Mouse (Mus musculus) heart, postnatal 0 days (tissue): ENCODE results near the gene Cfap70. TPM values are rescaled to one million over a fixed set of nuclear protein-coding genes. Genes with fewer than 3 reads are reported as not detected.

ENCODE experiments used
- ATAC-seq: fragments of 200-750 bp; cut with Nextera tagmentation; 2 replicates; pipeline ENCODE4 v1.8.0; 2017; ENCODE audit warnings: low read depth, moderate number of reproducible peaks, moderate library complexity; ENCODE audit not compliant: insufficient read depth
- DNase-seq: peaks from one replicate; pipeline ENCODE4 v3.0.0-alpha.2; 2016; ENCODE audit warnings: low spot score
- H3K27ac ChIP-seq: fragments of 300-500 bp; sonication (generic); 2 replicates; pipeline ENCODE4 v1.5.1; 2014; ENCODE audit warnings: low read depth, mild to moderate bottlenecking
- H3K27me3 ChIP-seq: fragments of 300-500 bp; sonication (generic); 2 replicates; pipeline ENCODE4 v1.6.1; 2014; ENCODE audit warnings: low read length, mixed read lengths; ENCODE audit not compliant: control insufficient read depth, insufficient read depth
- H3K36me3 ChIP-seq: fragments of 300-500 bp; sonication (generic); replicated peaks from 2 replicates; pipeline ENCODE4 v1.6.1; 2014; ENCODE audit warnings: low read length, mixed read lengths; ENCODE audit not compliant: control insufficient read depth, insufficient read depth
- H3K4me1 ChIP-seq: fragments of 300-500 bp; sonication (generic); 2 replicates; pipeline ENCODE4 v1.6.1; 2014; ENCODE audit warnings: antibody characterized with exemption; ENCODE audit not compliant: control insufficient read depth, insufficient read depth
- H3K4me2 ChIP-seq: fragments of 300-500 bp; sonication (generic); 2 replicates; pipeline ENCODE4 v1.6.1; 2014; ENCODE audit warnings: low read depth, mild to moderate bottlenecking, low read length, moderate library complexity
- H3K4me3 ChIP-seq: fragments of 300-500 bp; sonication (generic); 2 replicates; pipeline ENCODE4 v1.5.1; 2014; ENCODE audit warnings: low read depth, low read length
- H3K9ac ChIP-seq: fragments of 300-500 bp; sonication (generic); replicated peaks from 2 replicates; pipeline ENCODE4 v1.6.1; 2014; ENCODE audit warnings: low read depth, low read length, mixed read lengths
- H3K9me3 ChIP-seq: fragments of 300-500 bp; sonication (generic); replicated peaks from 2 replicates; pipeline ENCODE4 v1.6.1; 2016; ENCODE audit warnings: low read length; ENCODE audit not compliant: control insufficient read depth
- CTCF ChIP-seq: IDR thresholded peaks from 2 replicates; pipeline ENCODE4 v1.5.1; 2016; ENCODE audit warnings: antibody characterized with exemption, control low read depth, low read depth
- EP300 ChIP-seq: IDR thresholded peaks from 2 replicates; pipeline ENCODE4 v1.6.1; 2016; ENCODE audit warnings: antibody characterized with exemption, low read depth
- WGBS: fragments of 180-500 bp; shearing (Covaris S2); extraction: QIAGEN DNeasy Blood & Tissue Kit; methylation state at CpG from one replicate; pipeline ENCODE4 v1.1.7; 2014; 5-methylcytosine and 5-hydroxymethylcytosine counted together
- polyA plus RNA-seq: library from polyadenylated mRNA; unstranded; fragments of >200 nt; fragmentation: Nextera tagmentation; extraction: Ambion mirVana; gene quantifications from 2 replicates; pipeline ENCODE4 v1.2.1, GENCODE M21; 2015
- total RNA-seq: library from RNA; depleted of rRNA; stranded (reverse); fragments of >200 nt; gene quantifications from 2 replicates; pipeline ENCODE4 v1.2.3, GENCODE M21; 2014; ENCODE audit warnings: low replicate concordance

Cfap70 gene
- total and polyA plus RNA-seq, 2 experiments from 2014 or later, result 0.38 TPM; not detected in 1

- Histone ChIP-seq H3K9me3 (no peaks in the 10 kb centered on the region), H3K4me2 (peak overlapping the region; percentile 54; the same call in 1 of the 2 replicates), H3K36me3 (peaks cover 13% of the 10 kb centered on the region; the same call in 1 of the 2 replicates), H3K9ac (no peak overlapping the region), H3K4me1 (peaks cover 19% of the 10 kb centered on the region), H3K4me3 (no peak overlapping the region), H3K27me3 (no peaks in the 10 kb centered on the region), H3K27ac (no peak overlapping the region)
- WGBS, result 81% methylated on average over 3 of the region's 4 CpGs
- ATAC-seq, result no peak
- no peak for TF ChIP-seq EP300
- no peak for TF ChIP-seq CTCF
- no peak for DNase-seq
Observed at GRCm38 (mm10) chr14:20392326-20392725, 59.7 kb downstream of the Cfap70 start.

GRCm38 (mm10) chr14:20389446-20390079 lies 62.5 kb downstream of the Cfap70 start:
- Histone ChIP-seq H3K4me1 (peaks cover 26% of the 10 kb centered on the region), H3K36me3 (peaks cover 22% of the 10 kb centered on the region), H3K4me2 (peak overlapping the region; percentile 95), H3K27ac (peak overlapping the region; percentile 76), H3K27me3 (no peaks in the 10 kb centered on the region), H3K9ac (peak overlapping the region; percentile 53; the same call in 1 of the 2 replicates), H3K4me3 (peak overlapping the region; percentile 67), H3K9me3 (no peaks in the 10 kb centered on the region)
- ATAC-seq (no peak), DNase-seq (no peak)
- WGBS, result 85% methylated on average over 8 of the region's 8 CpGs
- TF ChIP-seq EP300 (no peak), CTCF (no peak)

- Histone ChIP-seq H3K4me2 (peak within 1 kb of the TSS; percentile 95), H3K36me3 (peaks cover 29% of the 10 kb centered on the region), H3K9ac (peak within 1 kb of the TSS; percentile 58), H3K27me3 (no peaks in the 10 kb centered on the region), H3K4me1 (peaks cover 26% of the 10 kb centered on the region), H3K9me3 (no peaks in the 10 kb centered on the region), H3K27ac (peak within 1 kb of the TSS; percentile 76), H3K4me3 (peak within 1 kb of the TSS; percentile 67)
- ATAC-seq (peak; percentile 55), DNase-seq (peak; percentile 92)
- under 1% methylated on average over 59 of the region's 59 CpGs for WGBS
- TF ChIP-seq CTCF (no peak), EP300 (no peak)
Observed at GRCm38 (mm10) chr14:20388441-20389129, 63.4 kb downstream of the Cfap70 start, which contains the start of gene Dnajc9. TSS of gene Dnajc9 (minus strand) at chr14:20388910.

GRCm38 (mm10) chr14:20379753-20380430 lies 72.1 kb downstream of the Cfap70 start:
- DNase-seq (no peak), ATAC-seq (no peak)
- Histone ChIP-seq H3K4me3 (no peak overlapping the region), H3K4me2 (no peak overlapping the region), H3K27ac (no peak overlapping the region), H3K9ac (no peak overlapping the region), H3K36me3 (peaks cover 48% of the 10 kb centered on the region), H3K4me1 (peaks cover 4% of the 10 kb centered on the region; the same call in 1 of the 2 replicates), H3K27me3 (no peaks in the 10 kb centered on the region), H3K9me3 (no peaks in the 10 kb centered on the region)
- TF ChIP-seq CTCF (no peak), EP300 (no peak)
- WGBS, result 81% methylated on average over 9 of the region's 9 CpGs

GRCm38 (mm10) chr14:20379087-20379640 lies 72.9 kb downstream of the Cfap70 start:
- Histone ChIP-seq H3K27ac (no peak overlapping the region), H3K4me1 (peaks cover 4% of the 10 kb centered on the region; the same call in 1 of the 2 replicates), H3K4me2 (no peak overlapping the region), H3K4me3 (no peak overlapping the region), H3K36me3 (peaks cover 47% of the 10 kb centered on the region), H3K9me3 (no peaks in the 10 kb centered on the region), H3K9ac (no peak overlapping the region), H3K27me3 (no peaks in the 10 kb centered on the region)
- no peak for ATAC-seq
- WGBS, result 79% methylated on average over 5 of the region's 5 CpGs
- no peak for DNase-seq
- no peak for TF ChIP-seq EP300
- TF ChIP-seq CTCF, result no peak
